Mouse (Mus musculus) kidney, postnatal 36 days (tissue): ENCODE results near the gene Pllp.

Source experiments
- DNase-seq, 2 experiments: peaks; one replicate each; pipeline ENCODE4 v3.0.0; 2021 to 2022; ENCODE audit warnings: mixed read lengths in 2 of 2

Pllp gene

GRCm38 (mm10) chr8:94702844-94703813 lies 7.1 kb upstream of the Pllp start:
- DNase-seq = peak; percentile 85 to 93

DNA sequence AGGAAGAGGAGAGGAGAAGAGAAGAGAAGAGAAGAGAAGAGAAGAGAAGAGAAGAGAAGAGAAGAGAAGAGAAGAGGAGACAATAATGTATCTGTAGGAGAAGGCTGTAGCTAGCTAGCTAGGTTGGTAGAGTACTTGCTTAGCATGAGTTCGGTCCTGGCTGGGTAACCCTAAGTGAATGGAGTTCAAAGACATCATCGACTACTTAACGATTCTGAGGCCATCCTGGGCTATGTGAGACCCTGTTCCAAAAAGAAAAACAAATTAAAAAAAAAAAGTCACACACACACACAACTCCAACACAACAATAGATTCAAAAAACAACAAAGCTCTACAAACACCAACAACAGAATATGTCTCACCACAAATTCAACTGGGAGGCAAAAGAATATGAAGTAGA lies 6.1 kb upstream of the Pllp start:
- no peak for DNase-seq

DNA sequence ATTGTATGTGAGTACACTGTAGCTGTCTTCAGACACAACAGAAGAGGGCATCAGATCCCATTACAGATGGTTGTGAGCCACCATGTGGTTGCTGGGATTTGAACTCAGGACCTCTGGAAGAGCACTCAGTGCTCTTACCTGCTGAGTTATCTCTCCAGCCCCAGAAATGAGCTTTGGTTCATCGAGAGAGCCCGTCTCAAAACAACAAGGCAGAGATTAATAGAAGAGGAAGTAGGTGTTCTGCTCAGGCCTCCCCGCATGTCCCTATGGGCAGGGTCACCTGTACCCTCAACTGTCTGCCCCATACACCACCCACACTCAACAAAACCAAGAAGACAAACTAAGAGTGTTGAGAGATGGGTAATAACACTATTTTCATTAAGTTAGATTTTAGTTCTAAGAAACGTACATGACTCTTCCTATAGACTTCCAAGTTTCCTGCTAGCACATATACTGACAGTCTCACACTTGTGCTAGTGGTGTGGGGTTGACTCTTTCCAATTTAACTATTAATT lies 4.4 kb upstream of the Pllp start:
- DNase-seq = no peak

DNA sequence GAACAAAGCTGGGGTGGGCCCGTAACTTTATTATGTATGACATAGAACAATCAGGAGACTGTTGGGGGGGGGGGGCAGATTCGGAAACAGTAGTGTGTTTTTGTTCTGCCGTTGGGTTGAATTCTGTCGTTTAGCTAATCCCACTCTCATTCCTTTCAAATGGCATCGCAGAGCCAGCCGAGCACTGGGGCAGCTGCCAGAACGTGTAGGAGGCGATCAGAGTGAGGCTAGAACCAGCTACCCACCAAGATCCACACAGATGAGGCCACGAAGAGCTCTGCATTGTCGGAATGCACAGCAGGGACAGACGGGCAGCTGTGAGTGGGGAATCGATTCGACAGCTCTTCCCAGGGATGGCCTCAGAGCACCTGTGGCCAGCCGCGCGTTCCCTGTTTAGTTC lies 3.3 kb upstream of the Pllp start:
- no peak for DNase-seq

GRCm38 (mm10) chr8:94697956-94698355 lies 1.9 kb upstream of the Pllp start:
- DNase-seq = no peak

- DNase-seq = no peak
Measured at GRCm38 (mm10) chr8:94696566-94696965, 488 bp upstream of the Pllp start.

DNA sequence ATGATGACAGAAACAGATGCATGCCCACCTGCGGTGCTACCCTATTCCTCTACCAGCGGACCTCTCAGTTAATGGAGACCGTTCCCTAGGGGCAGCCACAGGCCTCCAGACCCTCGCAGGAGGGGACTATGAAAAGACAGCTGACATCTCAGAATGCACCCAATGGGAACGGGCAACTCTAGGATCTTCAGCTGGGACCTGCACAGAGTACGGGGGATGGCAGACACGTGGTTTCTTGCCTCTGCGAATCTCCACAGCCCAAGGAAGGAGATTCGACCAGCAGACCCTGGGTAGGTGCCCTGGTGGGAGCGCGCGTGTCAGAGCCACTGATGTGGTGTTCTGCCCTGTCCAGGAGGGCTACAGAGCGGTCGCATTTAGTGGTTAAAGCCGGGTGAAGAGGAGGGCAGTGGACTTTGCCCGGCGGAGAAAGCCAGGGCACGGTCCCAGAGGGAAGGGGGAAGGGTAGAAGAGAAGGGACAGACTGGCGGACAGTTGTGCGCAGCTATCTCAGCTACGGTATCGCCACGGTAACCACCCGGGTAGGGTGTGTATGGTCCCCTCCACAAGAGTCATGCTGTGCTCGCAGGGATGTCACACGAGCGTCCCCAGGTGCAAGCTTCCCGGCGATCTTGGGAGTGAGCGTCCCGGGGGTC lies 611 bp downstream of the Pllp start:
- DNase-seq = peak; percentile 78 to 81

DNA sequence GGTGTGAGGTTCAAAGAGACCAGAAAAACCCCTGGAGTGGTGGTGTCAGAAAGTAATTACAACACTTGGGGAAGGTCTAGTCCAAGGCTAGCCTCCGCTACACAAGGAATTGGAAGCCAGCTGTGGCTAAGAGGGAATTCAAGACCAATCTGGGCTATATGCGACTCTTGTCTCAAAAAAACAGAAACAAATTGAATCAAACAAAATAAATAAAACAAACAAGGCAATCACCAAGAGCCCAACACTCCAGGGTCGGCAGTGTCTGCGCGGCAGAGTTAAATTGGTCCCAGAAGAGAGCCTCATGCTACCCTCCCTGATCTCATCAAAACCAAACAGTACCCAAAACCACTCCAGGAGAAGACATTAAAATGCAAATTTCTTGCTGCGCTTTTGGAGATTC lies 1.4 kb downstream of the Pllp start:
- DNase-seq = no peak

DNA sequence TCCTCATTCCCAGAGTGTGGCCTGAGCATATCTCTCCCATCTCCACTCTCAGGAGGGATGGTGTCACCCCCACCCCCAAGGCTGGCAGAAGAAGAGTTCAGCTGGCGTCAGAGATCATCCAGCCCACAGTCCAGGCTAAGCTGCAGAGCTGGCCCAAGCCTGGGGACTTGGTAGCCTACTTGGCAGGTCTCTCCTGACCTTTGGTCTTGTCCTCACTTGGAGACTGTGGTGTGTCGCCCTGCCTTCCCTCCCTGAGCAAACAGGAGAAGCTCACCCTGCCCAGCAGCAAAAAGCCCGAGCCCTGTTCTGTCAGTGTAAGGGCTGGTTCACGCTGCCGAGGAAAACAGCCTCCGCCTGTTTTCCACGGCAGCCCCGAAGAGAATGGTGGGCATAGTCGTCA lies 10.1 kb downstream of the Pllp start:
- DNase-seq = peak; percentile 81 to 91

DNA sequence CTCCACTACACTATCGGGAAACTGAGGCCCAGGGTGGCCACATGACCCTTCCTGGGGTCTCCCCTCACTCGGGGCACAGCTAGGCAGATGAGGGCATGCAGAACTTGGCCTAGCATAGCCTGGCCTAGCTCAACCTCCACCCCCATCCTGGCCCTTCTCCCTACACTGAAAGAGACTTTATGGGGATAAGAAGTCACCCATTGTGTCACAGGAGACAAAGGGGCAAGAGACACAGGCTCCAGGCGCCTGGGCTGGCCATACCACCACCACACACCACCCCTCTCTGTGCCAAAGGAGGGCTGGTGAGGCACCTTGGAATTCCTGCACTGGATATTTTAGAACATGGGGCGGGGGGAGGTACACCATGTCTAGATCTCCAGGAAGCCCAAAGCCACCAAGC lies 11.8 kb downstream of the Pllp start:
- DNase-seq = no peak

DNA sequence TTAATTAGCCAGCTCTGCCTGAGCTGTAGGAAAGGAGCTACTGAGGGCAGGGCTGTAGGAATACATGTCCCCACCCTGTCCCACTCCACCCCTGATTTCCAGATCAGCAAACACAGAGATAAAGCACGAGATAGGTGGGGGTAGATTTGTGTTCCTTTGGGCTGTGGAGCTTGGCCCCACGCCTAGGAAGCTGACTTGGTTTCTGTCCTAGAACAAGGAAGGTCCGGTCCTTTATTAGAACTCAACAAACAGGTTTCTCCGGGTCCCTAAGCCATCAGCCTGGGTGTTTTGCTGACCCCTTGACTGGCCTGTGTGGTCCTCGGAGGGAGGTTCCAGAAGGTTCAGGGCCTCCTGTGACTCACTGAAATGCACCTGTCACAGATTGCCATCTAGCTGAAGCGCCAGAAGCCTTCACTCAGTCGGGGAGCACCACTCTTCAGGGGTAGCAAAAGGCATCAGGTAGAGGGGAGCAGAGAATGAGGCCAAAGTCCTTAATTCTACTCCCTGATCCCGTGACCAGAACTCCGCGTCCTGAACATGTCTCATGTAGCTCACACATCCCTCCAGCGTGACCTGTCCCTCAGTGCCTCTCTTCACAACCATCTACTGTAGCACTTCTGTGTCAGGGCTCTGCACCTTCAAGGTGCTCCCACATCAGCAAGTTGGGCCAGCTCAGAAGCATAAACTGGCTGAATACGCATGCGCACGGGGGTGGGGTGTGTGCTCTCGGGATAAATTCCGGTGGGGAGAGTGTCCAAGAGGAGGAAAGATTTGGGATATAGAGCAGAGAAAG lies 13.2 kb downstream of the Pllp start:
- peak; percentile 51 to 52 for DNase-seq

DNA sequence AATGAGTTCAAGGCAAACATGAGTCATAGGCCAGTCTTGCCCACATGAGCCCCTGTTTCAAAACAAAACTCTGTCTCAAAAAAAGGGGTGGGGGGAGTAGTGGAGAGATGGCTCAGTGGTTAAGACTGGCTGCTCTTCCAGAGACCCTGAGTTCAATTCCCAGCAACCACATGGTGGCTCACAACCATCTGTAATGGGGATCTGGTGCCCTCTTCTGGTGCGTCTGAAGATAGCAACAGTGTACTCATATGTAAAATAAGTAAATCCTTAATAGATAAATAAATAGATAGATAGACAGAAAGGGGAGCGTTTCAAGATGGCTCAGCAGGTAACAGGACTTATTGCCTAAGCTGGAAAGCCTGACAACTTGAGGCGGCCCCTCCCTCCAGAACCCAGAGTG lies 15.7 kb downstream of the Pllp start:
- DNase-seq = no peak

DNA sequence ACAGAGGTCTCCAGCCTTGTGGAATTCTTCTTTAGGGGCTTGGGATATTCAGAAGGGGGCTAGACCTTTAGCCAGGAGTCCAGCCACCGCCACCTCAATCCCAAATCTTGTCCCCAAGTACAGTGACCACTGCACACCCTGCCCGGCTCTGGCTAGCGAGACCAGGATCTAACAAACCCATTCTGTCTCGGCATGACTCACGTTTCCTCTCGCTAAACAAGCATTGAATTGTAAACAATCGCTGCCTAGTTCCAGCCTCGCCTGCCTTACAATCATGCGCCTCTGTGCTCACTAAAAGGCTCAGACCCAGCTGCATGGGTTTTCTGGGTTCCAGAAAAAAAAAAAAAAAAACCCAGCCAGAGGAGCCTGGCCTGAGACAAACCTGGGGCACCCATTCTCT lies 17.5 kb downstream of the Pllp start:
- DNase-seq = peak in 1 of 2 experiments; percentile 27

GRCm38 (mm10) chr8:94675923-94676322 lies 20.2 kb downstream of the Pllp start:
- DNase-seq = no peak

DNA sequence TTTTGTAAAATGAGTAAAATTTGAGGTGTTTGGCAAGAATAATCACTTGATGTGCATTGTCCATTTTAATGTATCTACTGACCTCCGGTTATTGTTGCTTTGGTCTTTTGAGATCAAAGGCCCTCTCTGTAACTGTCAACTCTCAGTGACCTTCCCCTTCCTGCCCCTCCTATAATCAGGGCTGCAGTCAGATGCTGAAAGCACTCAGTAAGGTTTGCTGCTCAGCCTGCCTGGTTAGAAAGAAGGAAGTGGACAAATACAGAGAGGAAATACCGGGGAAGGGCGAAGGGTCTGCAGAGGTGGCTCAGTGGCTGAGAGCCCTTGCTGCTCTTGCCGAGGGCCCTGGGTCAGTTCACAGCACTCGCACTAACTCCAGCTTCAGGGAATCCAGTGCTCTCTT lies 21.7 kb downstream of the Pllp start:
- DNase-seq = peak in 1 of 2 experiments; percentile 17

- peak; percentile 97 to 98 for DNase-seq
Measured at GRCm38 (mm10) chr8:94666456-94667308, 29.4 kb downstream of the Pllp start, which contains the start of gene Arl2bp. Gene Arl2bp (plus strand): TSS chr8:94666600.

DNA sequence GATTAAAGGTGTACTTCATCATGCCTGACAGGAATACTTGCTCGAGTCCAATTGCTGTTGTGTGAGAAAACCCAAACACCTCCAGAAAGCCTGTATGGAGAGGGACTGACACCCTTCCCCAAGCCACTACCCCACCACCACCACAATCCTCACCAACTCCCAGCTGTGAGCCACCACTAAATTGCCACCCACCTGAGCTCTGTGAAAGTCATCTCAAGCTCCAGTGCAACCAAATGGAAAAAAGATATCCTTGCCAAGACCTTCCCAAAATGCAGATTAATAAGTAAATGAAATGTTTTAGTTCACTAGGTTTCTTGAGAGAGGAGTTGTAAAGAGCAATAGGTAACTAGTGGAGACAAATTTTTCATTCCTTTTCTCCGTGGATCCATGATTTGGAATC lies 31.4 kb downstream of the Pllp start:
- DNase-seq = peak; percentile 36 to 66

GRCm38 (mm10) chr8:94660418-94660817 lies 35.7 kb downstream of the Pllp start:
- no peak for DNase-seq

DNA sequence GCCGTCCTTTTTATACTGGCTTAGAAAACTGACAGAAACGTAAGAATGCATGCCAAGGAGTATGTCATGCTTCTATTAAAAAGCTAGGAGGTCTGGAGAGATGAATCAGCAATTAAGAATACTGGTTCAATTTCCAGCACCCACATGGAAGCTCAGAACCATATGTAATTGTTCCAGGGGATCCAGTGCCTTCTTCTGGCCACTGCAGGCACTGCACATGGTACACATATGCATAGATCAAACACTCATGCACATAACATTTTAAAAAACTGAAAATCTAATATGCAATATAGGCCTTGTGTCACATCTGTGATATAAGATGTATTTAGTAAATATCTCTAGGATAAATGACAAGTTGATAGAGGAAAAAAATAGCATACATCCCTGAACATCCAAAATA lies 38.0 kb downstream of the Pllp start:
- no peak for DNase-seq

- DNase-seq = no peak
Measured at GRCm38 (mm10) chr8:94654994-94655393, 41.1 kb downstream of the Pllp start.

DNA sequence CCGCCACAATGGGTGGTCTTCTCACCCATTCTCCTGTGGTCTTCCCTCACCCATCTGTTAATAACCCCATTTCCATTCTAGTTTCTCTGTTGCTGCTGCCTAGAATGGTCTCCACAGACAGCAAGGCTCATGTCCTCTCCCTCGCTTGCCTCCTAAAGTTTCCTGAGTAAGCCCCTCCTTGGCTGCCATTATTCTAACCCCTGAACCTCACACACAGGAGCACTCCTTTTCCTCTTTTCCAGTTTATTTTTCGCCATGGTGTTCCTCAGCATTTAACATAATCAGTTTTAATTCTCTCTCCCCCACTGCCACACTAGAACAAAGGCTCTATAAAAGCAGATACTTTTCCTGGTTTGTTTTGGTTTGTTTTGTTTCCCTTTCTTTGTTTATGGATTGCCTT lies 43.1 kb downstream of the Pllp start:
- DNase-seq = no peak

GRCm38 (mm10) chr8:94649496-94649895 lies 46.6 kb downstream of the Pllp start:
- no peak for DNase-seq
